14 mouse cellular contexts compared by ENCODE assay signal in the genomic region with DNA sequence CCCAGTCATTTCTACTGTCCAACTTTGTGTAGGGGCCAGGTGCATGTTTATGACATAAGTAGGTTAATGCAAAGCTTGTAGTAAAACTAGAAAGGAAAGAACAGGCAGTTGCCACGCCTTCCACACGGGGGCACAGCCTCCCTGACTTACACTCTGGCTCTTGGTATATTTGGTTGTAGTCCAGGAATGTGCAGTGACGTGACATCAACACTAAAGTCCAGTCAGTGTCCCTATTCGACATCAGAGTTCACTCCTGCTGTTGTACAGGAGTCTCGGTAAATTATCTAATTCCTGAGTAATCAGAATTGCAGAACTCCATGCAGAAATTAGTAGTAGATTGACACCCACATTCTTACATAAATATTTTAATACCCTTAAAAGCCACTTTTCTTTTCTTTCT. TPM values are rescaled to one million over a fixed set of nuclear protein-coding genes. Genes with fewer than 3 reads are reported as not detected.
DNase-seq lines count a peak whose midpoint lies in the region; ATAC-seq and TF ChIP-seq lines count a peak whose summit lies in the region.
"Had no signal": no experiment of that assay in that cellular context is flagged by ENCODE, and none has a peak within 500 bp of the region (broad histone marks: within the 10 kb centered on the region; RNA-seq: fewer than 3 reads in every experiment).

No protein-coding gene starts in this region.

- H3K4me2 ChIP-seq in kidney, embryonic 15.5 days, result no peak overlapping the region
- H3K4me2 ChIP-seq in midbrain, embryonic 11.5 days, result no peak overlapping the region
- H3K4me2 ChIP-seq in midbrain, embryonic 15.5 days, result no peak overlapping the region
- no peak overlapping the region for H3K4me2 ChIP-seq in intestine, embryonic 14.5 days (ENCODE audit: low read length)
- H3K4me2 ChIP-seq: heart, embryonic 13.5 days; hindbrain, embryonic 13.5 days; lung, embryonic 14.5 days had no signal

- no peak overlapping the region for H3K27ac ChIP-seq in kidney, embryonic 15.5 days
- H3K27ac ChIP-seq in midbrain, embryonic 11.5 days (ENCODE audit: low read depth, low read length), result no peak overlapping the region
- no peak overlapping the region for H3K27ac ChIP-seq in midbrain, embryonic 15.5 days
- no peak overlapping the region for H3K27ac ChIP-seq in intestine, embryonic 14.5 days (ENCODE audit: low read depth)
- no peak overlapping the region for H3K27ac ChIP-seq in small intestine, adult 2 months (ENCODE audit: insufficient read depth, low read depth, low read length)
- H3K27ac ChIP-seq: heart, embryonic 13.5 days; hindbrain, embryonic 13.5 days had no signal

- no peak overlapping the region for H3K9ac ChIP-seq in kidney, embryonic 15.5 days
- no peak overlapping the region for H3K9ac ChIP-seq in midbrain, embryonic 11.5 days (ENCODE audit: low read length)
- H3K9ac ChIP-seq in midbrain, embryonic 15.5 days, result no peak overlapping the region
- no peak overlapping the region for H3K9ac ChIP-seq in intestine, embryonic 14.5 days (ENCODE audit: low read length)
- H3K9ac ChIP-seq: heart, embryonic 13.5 days; hindbrain, embryonic 13.5 days; lung, embryonic 14.5 days had no signal

- TF ChIP-seq POLR2A in small intestine, adult 2 months (IDR thresholded peaks at IDR 0.05; ENCODE audit: low read depth, low read length), result no peak

- DNase-seq in kidney, adult 11 months, result peak; percentile 47
- DNase-seq in midbrain, embryonic 11.5 days (ENCODE audit: low spot score, missing footprints), result peak; percentile 79
- peak; percentile 31 for DNase-seq in intestine, embryonic 14.5 days (ENCODE audit: low spot score)
- DNase-seq: cerebellum, postnatal 36 days; gastrocnemius, postnatal 14 days; lung, embryonic 14.5 days had no signal

- no peaks in the 10 kb centered on the region for H3K4me1 ChIP-seq in kidney, embryonic 15.5 days
- no peaks in the 10 kb centered on the region for H3K4me1 ChIP-seq in midbrain, embryonic 11.5 days (ENCODE audit: control insufficient read depth, insufficient read depth, low read length)
- no peaks in the 10 kb centered on the region for H3K4me1 ChIP-seq in midbrain, embryonic 15.5 days
- H3K4me1 ChIP-seq in intestine, embryonic 14.5 days (replicated peaks; ENCODE audit: control insufficient read depth, insufficient read depth, low read length), result no peaks in the 10 kb centered on the region
- peaks cover 1% of the 10 kb centered on the region; the same call in 1 of the 2 replicates for H3K4me1 ChIP-seq in small intestine, adult 2 months (ENCODE audit: control insufficient read depth, insufficient read depth, insufficient read length, low read length)
- H3K4me1 ChIP-seq: heart, embryonic 13.5 days; hindbrain, embryonic 13.5 days; megakaryocyte, embryonic 14.5 days had no signal

- ATAC-seq in kidney, embryonic 15.5 days (replicated peaks; ENCODE audit: low FRiP score), result no peak
- ATAC-seq in midbrain, embryonic 11.5 days (ENCODE audit: low FRiP score), result no peak
- ATAC-seq in midbrain, embryonic 15.5 days (replicated peaks), result no peak
- no peak for ATAC-seq in intestine, embryonic 14.5 days (replicated peaks; ENCODE audit: low FRiP score, low TSS enrichment, low read depth)
- ATAC-seq in megakaryocyte progenitor cell, adult 5-6 weeks (replicated peaks; ENCODE audit: poor library complexity), result no peak

- H3K36me3 ChIP-seq in kidney, embryonic 15.5 days, result peaks cover 79% of the 10 kb centered on the region
- H3K36me3 ChIP-seq in midbrain, embryonic 11.5 days (ENCODE audit: control insufficient read depth, insufficient read depth, low read length), result peaks cover 45% of the 10 kb centered on the region
- peaks cover 55% of the 10 kb centered on the region for H3K36me3 ChIP-seq in midbrain, embryonic 15.5 days (replicated peaks)
- H3K36me3 ChIP-seq in intestine, embryonic 14.5 days (ENCODE audit: control insufficient read depth, insufficient read depth, low read length), result peaks cover 87% of the 10 kb centered on the region
- peaks cover 68% of the 10 kb centered on the region for H3K36me3 ChIP-seq in small intestine, adult 2 months (ENCODE audit: control insufficient read depth, insufficient read depth, low read length)

- TF ChIP-seq CTCF in small intestine, adult 2 months (IDR thresholded peaks at IDR 0.05; ENCODE audit: extremely low read depth, insufficient read length, insufficient replicate concordance, low read depth, low read length), result peak; percentile 41; the same call in 1 of the 2 replicates

- H3K9me3 ChIP-seq in kidney, embryonic 15.5 days (replicated peaks), result no peaks in the 10 kb centered on the region
- H3K9me3 ChIP-seq in midbrain, embryonic 11.5 days (ENCODE audit: control insufficient read depth, low read length), result no peaks in the 10 kb centered on the region; the same call in 1 of the 2 replicates
- peaks cover 2% of the 10 kb centered on the region; the same call in 1 of the 2 replicates for H3K9me3 ChIP-seq in midbrain, embryonic 15.5 days
- H3K9me3 ChIP-seq in intestine, embryonic 14.5 days (ENCODE audit: control insufficient read depth, low read length), result no peaks in the 10 kb centered on the region
- H3K9me3 ChIP-seq: heart, embryonic 13.5 days; hindbrain, embryonic 13.5 days; megakaryocyte, embryonic 14.5 days had no signal

- WGBS in kidney, embryonic 15.5 days, result 92% methylated on average over 5 of the region's 5 CpGs
- WGBS in midbrain, embryonic 11.5 days, result 95% methylated on average over 5 of the region's 5 CpGs
- WGBS in midbrain, embryonic 15.5 days, result 95% methylated on average over 5 of the region's 5 CpGs
- 89% methylated on average over 5 of the region's 5 CpGs for WGBS in intestine, embryonic 14.5 days
- WGBS in small intestine, adult 2 months, result 35% methylated on average over 5 of the region's 5 CpGs

- H3K27me3 ChIP-seq in kidney, embryonic 15.5 days, result no peaks in the 10 kb centered on the region
- no peaks in the 10 kb centered on the region for H3K27me3 ChIP-seq in midbrain, embryonic 11.5 days (ENCODE audit: control insufficient read depth, insufficient read depth, low read length)
- no peaks in the 10 kb centered on the region for H3K27me3 ChIP-seq in midbrain, embryonic 15.5 days (replicated peaks)
- no peaks in the 10 kb centered on the region for H3K27me3 ChIP-seq in intestine, embryonic 14.5 days (replicated peaks; ENCODE audit: control insufficient read depth, insufficient read depth, low read length)
- no peaks in the 10 kb centered on the region for H3K27me3 ChIP-seq in small intestine, adult 2 months (ENCODE audit: control insufficient read depth, insufficient read depth, low read length)
- H3K27me3 ChIP-seq: heart, embryonic 13.5 days; hindbrain, embryonic 13.5 days; megakaryocyte, embryonic 14.5 days had no signal

- H3K4me3 ChIP-seq in kidney, embryonic 15.5 days (replicated peaks), result no peak overlapping the region
- H3K4me3 ChIP-seq in midbrain, embryonic 11.5 days (ENCODE audit: low read depth, low read length), result no peak overlapping the region
- no peak overlapping the region for H3K4me3 ChIP-seq in midbrain, embryonic 15.5 days
- H3K4me3 ChIP-seq in intestine, embryonic 14.5 days (ENCODE audit: low read depth, low read length), result no peak overlapping the region
- no peak overlapping the region for H3K4me3 ChIP-seq in small intestine, adult 2 months (ENCODE audit: low read depth, low read length)
- H3K4me3 ChIP-seq: heart, embryonic 13.5 days; hindbrain, embryonic 13.5 days; megakaryocyte, embryonic 14.5 days had no signal

RNA-seq across cellular contexts. Expression of a gene that starts 13.8 kb away (rescaled TPM):
- polyA plus RNA-seq in kidney, embryonic 15.5 days (2015; fragmentation: Nextera tagmentation; extraction: Ambion mirVana), result 14.0 and 14.1 TPM in 2 replicates
- polyA plus RNA-seq in midbrain, embryonic 11.5 days (2014; fragmentation: Nextera tagmentation; extraction: Ambion mirVana), result 25.3 and 28.1 TPM in 2 replicates
- 19.5 and 20.7 TPM in 2 replicates for polyA plus RNA-seq in midbrain, embryonic 15.5 days (2015; fragmentation: Nextera tagmentation; extraction: Ambion mirVana)
- 24.1 and 26.4 TPM in 2 replicates for polyA plus RNA-seq in intestine, embryonic 14.5 days (2014; fragmentation: Nextera tagmentation; extraction: Ambion mirVana)
- 2.1 and 3.7 TPM in 2 replicates for polyA plus RNA-seq in small intestine, adult 2 months (2012; rRNA removed)
- total RNA-seq in megakaryocyte progenitor cell, adult 5-6 weeks (2015), result 19.1 and 21.1 TPM in 2 replicates
- total RNA-seq in megakaryocyte progenitor cell, adult 5-6 weeks (2017), result 27.0 and 27.3 TPM in 2 replicates

RNA-seq across cellular contexts. Expression of a gene that starts 15.6 kb away (rescaled TPM):
- polyA plus RNA-seq in kidney, embryonic 15.5 days (2015; fragmentation: Nextera tagmentation; extraction: Ambion mirVana), result 0.13 and 0.14 TPM in 2 replicates
- polyA plus RNA-seq in midbrain, embryonic 11.5 days (2014; fragmentation: Nextera tagmentation; extraction: Ambion mirVana), result 2.6 and 3.8 TPM in 2 replicates
- polyA plus RNA-seq in midbrain, embryonic 15.5 days (2015; fragmentation: Nextera tagmentation; extraction: Ambion mirVana), result 25.1 and 25.8 TPM in 2 replicates
- polyA plus RNA-seq in intestine, embryonic 14.5 days (2014; fragmentation: Nextera tagmentation; extraction: Ambion mirVana), result 0.43 and 1.2 TPM in 2 replicates
- 0.08 and 0.10 TPM in 2 replicates for polyA plus RNA-seq in small intestine, adult 2 months (2012; rRNA removed)
- not detected in 2 replicates for total RNA-seq in megakaryocyte progenitor cell, adult 5-6 weeks (2015)
- total RNA-seq in megakaryocyte progenitor cell, adult 5-6 weeks (2017), result not detected in 2 replicates
- total RNA-seq: gastrocnemius, postnatal 14 days had no signal
- polyA plus RNA-seq: heart, embryonic 13.5 days; lung, embryonic 14.5 days; thymus, postnatal 0 days had no signal

RNA-seq across cellular contexts. Expression of a gene that starts 51.3 kb away (rescaled TPM):
- polyA plus RNA-seq in kidney, embryonic 15.5 days (2015; fragmentation: Nextera tagmentation; extraction: Ambion mirVana), result 93.4 and 95.4 TPM in 2 replicates
- 116 and 122 TPM in 2 replicates for polyA plus RNA-seq in midbrain, embryonic 11.5 days (2014; fragmentation: Nextera tagmentation; extraction: Ambion mirVana)
- polyA plus RNA-seq in midbrain, embryonic 15.5 days (2015; fragmentation: Nextera tagmentation; extraction: Ambion mirVana), result 68.2 and 68.6 TPM in 2 replicates
- polyA plus RNA-seq in intestine, embryonic 14.5 days (2014; fragmentation: Nextera tagmentation; extraction: Ambion mirVana), result 103 and 112 TPM in 2 replicates
- 5.3 and 10.0 TPM in 2 replicates for polyA plus RNA-seq in small intestine, adult 2 months (2012; rRNA removed)
- 124 and 138 TPM in 2 replicates for total RNA-seq in megakaryocyte progenitor cell, adult 5-6 weeks (2015)
- 97.4 and 113 TPM in 2 replicates for total RNA-seq in megakaryocyte progenitor cell, adult 5-6 weeks (2017)
